8 mouse cellular contexts compared by ENCODE assay signal in the genomic region with DNA sequence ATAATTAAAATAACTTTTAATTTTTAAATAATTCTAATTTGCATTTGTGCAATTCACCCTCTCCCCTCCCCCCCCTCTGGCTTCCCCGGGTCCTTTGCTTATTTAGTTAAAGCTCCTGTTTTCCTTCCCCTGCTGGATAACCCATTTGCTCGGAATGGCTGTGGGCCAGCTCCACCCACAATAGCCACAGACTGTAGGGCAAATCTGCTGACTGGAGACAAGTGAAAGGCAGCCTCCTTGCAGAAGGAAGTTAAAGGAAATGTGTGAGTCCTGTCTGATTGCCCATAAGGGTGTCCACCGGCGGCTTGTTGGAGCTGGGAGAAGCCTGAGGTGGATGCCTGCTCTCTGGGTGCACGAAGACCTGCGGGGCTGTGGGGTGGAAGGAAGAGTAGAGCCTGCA.
DNase-seq lines count a peak whose midpoint lies in the region; ATAC-seq and TF ChIP-seq lines count a peak whose summit lies in the region.

No protein-coding gene starts in this region.

- peak overlapping the region; percentile 5 for H3K4me2 ChIP-seq in heart, embryonic 14.5 days (ENCODE audit: low read length)
- H3K4me2 ChIP-seq in kidney, postnatal 0 days (ENCODE audit: low read length): no peak overlapping the region
- H3K4me2 ChIP-seq in limb, embryonic 15.5 days: no peak overlapping the region

- H3K4me3 ChIP-seq in heart, embryonic 14.5 days (ENCODE audit: control insufficient read depth in 1 of 2, insufficient read depth in 1 of 2, low read depth in 1 of 2, low read length in 2 of 2): no peak overlapping the region
- no peak overlapping the region for H3K4me3 ChIP-seq in kidney, postnatal 0 days (replicated peaks; ENCODE audit: low read depth, low read length)
- H3K4me3 ChIP-seq in limb, embryonic 15.5 days: no peak overlapping the region

- H3K9me3 ChIP-seq in heart, embryonic 14.5 days (ENCODE audit: control insufficient read depth, low read length): no peaks in the 10 kb centered on the region
- no peaks in the 10 kb centered on the region for H3K9me3 ChIP-seq in kidney, postnatal 0 days (replicated peaks; ENCODE audit: low read length)
- no peaks in the 10 kb centered on the region for H3K9me3 ChIP-seq in limb, embryonic 15.5 days

- no peaks in the 10 kb centered on the region; the same call in 1 of the 2 replicates for H3K27me3 ChIP-seq in heart, embryonic 14.5 days (ENCODE audit: control insufficient read depth, insufficient read depth, low read length)
- no peaks in the 10 kb centered on the region for H3K27me3 ChIP-seq in kidney, postnatal 0 days (ENCODE audit: insufficient read depth, low read length)
- H3K27me3 ChIP-seq in limb, embryonic 15.5 days: no peaks in the 10 kb centered on the region

- H3K9ac ChIP-seq in heart, embryonic 14.5 days (ENCODE audit: low read length): no peak overlapping the region
- H3K9ac ChIP-seq in kidney, postnatal 0 days (ENCODE audit: low read depth, low read length): no peak overlapping the region
- no peak overlapping the region for H3K9ac ChIP-seq in limb, embryonic 15.5 days

- WGBS in heart, embryonic 14.5 days: 23% methylated on average over 6 of the region's 6 CpGs
- WGBS in kidney, postnatal 0 days: 26% methylated on average over 6 of the region's 6 CpGs
- WGBS in limb, embryonic 15.5 days: 44% methylated on average over 6 of the region's 6 CpGs

- peak overlapping the region; percentile 4 to 76 for H3K27ac ChIP-seq in heart, embryonic 14.5 days (replicated peaks in 1 of 2; ENCODE audit: control insufficient read depth in 1 of 2, insufficient read depth in 1 of 2, low read depth in 2 of 2, low read length in 2 of 2)
- peak overlapping the region; percentile 25; the same call in 1 of the 2 replicates for H3K27ac ChIP-seq in kidney, postnatal 0 days
- peak overlapping the region; percentile 33 for H3K27ac ChIP-seq in limb, embryonic 15.5 days

- no peaks in the 10 kb centered on the region for H3K36me3 ChIP-seq in heart, embryonic 14.5 days (ENCODE audit: control insufficient read depth, insufficient read depth, low read length)
- no peaks in the 10 kb centered on the region for H3K36me3 ChIP-seq in kidney, postnatal 0 days (ENCODE audit: insufficient read depth, low read length)
- no peaks in the 10 kb centered on the region for H3K36me3 ChIP-seq in limb, embryonic 15.5 days

- peaks cover 11 to 18% of the 10 kb centered on the region in 2 experiments; a peak in 3 of 4 replicates for H3K4me1 ChIP-seq in heart, embryonic 14.5 days (ENCODE audit: control insufficient read depth in 2 of 2, insufficient read depth in 2 of 2, low read length in 2 of 2)
- H3K4me1 ChIP-seq in kidney, postnatal 0 days (replicated peaks; ENCODE audit: insufficient read depth, low read length): 0 out of 2 replicates have a peak, but pooled peaks cover 10% of the 10 kb centered on the region
- peaks cover 12% of the 10 kb centered on the region for H3K4me1 ChIP-seq in limb, embryonic 15.5 days

- peak; percentile 23 for DNase-seq in adrenal gland, postnatal 10 days
- DNase-seq in adrenal gland, postnatal 4 days (ENCODE audit: low spot score in 2 of 2): no peak
- DNase-seq in embryo, embryonic 9.5 days (ENCODE audit: extremely low spot score): peak; percentile 32
- peak; percentile 66 for DNase-seq in kidney, postnatal 0 days (ENCODE audit: low spot score)
- DNase-seq in ovary, postnatal 36 days (ENCODE audit: low spot score): peak; percentile 24
- no peak for DNase-seq in spleen, postnatal 36 days (ENCODE audit: low spot score in 2 of 2)

- no peak for TF ChIP-seq CTCF in kidney, postnatal 0 days (IDR thresholded peaks at IDR 0.05; ENCODE audit: low read depth)

- ATAC-seq in heart, embryonic 14.5 days (ENCODE audit: insufficient number of reproducible peaks, insufficient read depth, low FRiP score, low read depth): peak; percentile 37; the same call in 1 of the 2 replicates
- no peak for ATAC-seq in kidney, postnatal 0 days (replicated peaks; ENCODE audit: low FRiP score, low read depth)
- ATAC-seq in limb, embryonic 15.5 days (ENCODE audit: insufficient number of reproducible peaks, low FRiP score, low TSS enrichment, low read depth): no peak

Comparison
In these comparisons a context has a peak if more than half of its experiments do, and no peak if none do; other contexts are left out.
1. DNase-seq: peak in adrenal gland, postnatal 10 days (single experiment), embryo, embryonic 9.5 days (single experiment), kidney, postnatal 0 days (single experiment) and ovary, postnatal 36 days (single experiment); none in adrenal gland, postnatal 4 days (0 of 2) and spleen, postnatal 36 days (0 of 2).
2. Peak in every context shown above with its lines, with median percentiles within 50 percentile points of each other: H3K27ac ChIP-seq.